Mouse (Mus musculus) liver, embryonic 12.5 days (tissue): Measurements from ENCODE around the gene Scd3. TPM values are rescaled to one million over a fixed set of nuclear protein-coding genes. Genes with fewer than 3 reads are reported as not detected.

ENCODE experiments used
- ATAC-seq: fragments of 200-750 bp; cut with Nextera tagmentation; 2 replicates; pipeline ENCODE4 v1.8.0; 2017; ENCODE audit warnings: moderate number of reproducible peaks, mild to moderate bottlenecking, moderate library complexity
- H3K27ac ChIP-seq: fragments of 300-500 bp; sonication (generic); 2 replicates; pipeline ENCODE4 v1.5.1; 2016; ENCODE audit warnings: mild to moderate bottlenecking
- H3K27me3 ChIP-seq: fragments of 300-500 bp; sonication (generic); replicated peaks from 2 replicates; pipeline ENCODE4 v1.6.1; 2016; ENCODE audit warnings: mild to moderate bottlenecking, moderate library complexity
- H3K36me3 ChIP-seq: fragments of 300-500 bp; sonication (generic); 2 replicates; pipeline ENCODE4 v1.6.1; 2016; ENCODE audit warnings: mild to moderate bottlenecking, moderate library complexity
- H3K4me1 ChIP-seq: fragments of 300-500 bp; sonication (generic); 2 replicates; pipeline ENCODE4 v1.6.1; 2016
- H3K4me2 ChIP-seq: fragments of 300-500 bp; sonication (generic); 2 replicates; pipeline ENCODE4 v1.6.1; 2016; ENCODE audit warnings: mild to moderate bottlenecking, moderate library complexity
- H3K4me3 ChIP-seq: fragments of 300-500 bp; sonication (generic); 2 replicates; pipeline ENCODE4 v1.5.1; 2016; ENCODE audit warnings: mild to moderate bottlenecking, moderate library complexity
- H3K9ac ChIP-seq: fragments of 300-500 bp; sonication (generic); 2 replicates; pipeline ENCODE4 v1.6.1; 2016; ENCODE audit warnings: mild to moderate bottlenecking, moderate library complexity
- H3K9me3 ChIP-seq: fragments of 300-500 bp; sonication (generic); replicated peaks from 2 replicates; pipeline ENCODE4 v1.6.1; 2016; ENCODE audit warnings: mild to moderate bottlenecking, moderate library complexity
- WGBS: fragments of 180-500 bp; shearing (Covaris S2); methylation state at CpG from one replicate; pipeline ENCODE4 v1.1.7; 2016; ENCODE audit not compliant: insufficient replicate concordance; 5-methylcytosine and 5-hydroxymethylcytosine counted together
- polyA plus RNA-seq: library from polyadenylated mRNA; unstranded; fragments of >200 nt; fragmentation: Nextera tagmentation; extraction: Ambion mirVana; gene quantifications from 2 replicates; pipeline ENCODE4 v1.2.1, GENCODE M21; 2016

Gene Scd3
- polyA plus RNA-seq, 1 experiment from 2014 or later = not detected

GRCm38 (mm10) chr19:44292941-44293768, 90.1 kb downstream of the Scd3 start, which contains the start of gene Scd2:
Gene Scd2 (plus strand): TSS chr19:44293674.
- ATAC-seq = peak; percentile 31
- peaks cover 79% of the 10 kb centered on the region for H3K4me1 ChIP-seq

More at GRCm38 (mm10) chr19:44292941-44293768, 90.1 kb downstream of the Scd3 start, which contains the start of gene Scd2:
- 4% methylated on average over 21 of the region's 21 CpGs for WGBS
- Histone ChIP-seq H3K9ac (peak within 1 kb of the TSS; percentile 82), H3K4me3 (peak within 1 kb of the TSS; percentile 82), H3K27me3 (no peaks in the 10 kb centered on the region), H3K9me3 (no peaks in the 10 kb centered on the region), H3K27ac (peak within 1 kb of the TSS; percentile 94), H3K36me3 (peaks cover 33% of the 10 kb centered on the region), H3K4me2 (peak within 1 kb of the TSS; percentile 93)

Other genes starting within 250 kb of the Scd3 start
- 42.8 and 45.8 TPM in 2 replicates for gene Cpn1, start 216.7 kb upstream of the Scd3 start, polyA plus RNA-seq
- 5.4 and 6.2 TPM in 2 replicates for gene Cyp2c23, start 174.1 kb upstream of the Scd3 start, polyA plus RNA-seq
- 17.9 and 19.0 TPM in 2 replicates for gene Erlin1, start 133.5 kb upstream of the Scd3 start, polyA plus RNA-seq
- 30.5 and 30.8 TPM in 2 replicates for gene Chuk, start 95.8 kb upstream of the Scd3 start, polyA plus RNA-seq
- 25.3 and 26.3 TPM in 2 replicates for gene Cwf19l1, start 67.4 kb upstream of the Scd3 start, polyA plus RNA-seq
- gene Bloc1s2, start 56.8 kb upstream of the Scd3 start, polyA plus RNA-seq = 54.7 and 61.6 TPM in 2 replicates
- not detected in 2 replicates for gene Pkd2l1, start 10.8 kb upstream of the Scd3 start, polyA plus RNA-seq
- gene Scd2, start 90.4 kb downstream of the Scd3 start, polyA plus RNA-seq = 136 and 148 TPM in 2 replicates
- 0.04 TPM in 1 of 2 replicates, not detected in the other for gene Scd4, start 129.8 kb downstream of the Scd3 start, polyA plus RNA-seq
- gene Scd1, start 204.6 kb downstream of the Scd3 start, polyA plus RNA-seq = 8.1 and 10.1 TPM in 2 replicates